Mouse (Mus musculus): ENCODE results near the gene Stx4a.
A peak's percentile ranks its signal among the peaks of the same experiment; 100 is the strongest.
"Not testable (repeated sequence)": the region's sequence is repeated elsewhere in the genome, so short reads cannot be mapped to it uniquely, and the experiment has no call there.

The Stx4a gene

DNA sequence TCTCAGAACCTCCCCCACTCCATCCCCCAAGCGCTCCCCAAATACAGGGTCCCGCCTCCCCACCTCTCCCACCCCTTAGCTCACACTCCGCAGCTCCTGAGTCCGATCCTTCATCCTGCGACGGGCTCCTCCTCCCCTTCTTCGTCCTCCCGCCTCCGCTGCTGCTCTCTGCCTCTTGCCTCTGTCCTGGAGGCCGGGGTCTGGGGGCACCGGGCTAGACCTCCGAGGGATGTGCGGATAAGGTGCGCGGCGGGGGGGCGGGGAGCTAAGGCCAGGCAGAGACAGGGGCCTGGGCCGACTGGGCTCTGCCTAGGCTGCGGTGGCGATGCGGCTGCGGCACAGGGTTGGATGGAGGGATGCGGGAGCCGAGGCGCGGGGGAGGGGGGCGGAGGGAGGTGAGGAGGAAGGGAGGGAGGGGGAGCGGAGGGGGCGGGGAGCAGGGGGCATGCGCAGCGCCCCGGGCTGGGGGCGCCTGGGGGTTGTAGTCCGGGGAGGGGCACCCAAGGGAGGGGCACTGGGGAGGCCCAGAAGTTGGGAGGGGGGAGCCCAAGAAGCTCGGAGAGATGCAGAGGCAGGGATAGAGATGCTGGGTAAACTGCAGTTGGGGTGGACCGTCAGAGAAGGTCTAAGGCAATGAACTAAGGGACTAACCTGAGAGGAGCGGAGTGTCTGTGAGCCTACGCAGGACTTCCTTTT, at the start of gene Stx4a, which contains the start of gene Stx1b:
TSS of gene Stx4a (plus strand) at position 119 of the 696 bp plus-strand sequence.
TSS of gene Stx1b (minus strand) at position 374 of the 696 bp plus-strand sequence.
- no peak for DNase-seq (ENCODE audit: low read depth, low spot score)

DNA sequence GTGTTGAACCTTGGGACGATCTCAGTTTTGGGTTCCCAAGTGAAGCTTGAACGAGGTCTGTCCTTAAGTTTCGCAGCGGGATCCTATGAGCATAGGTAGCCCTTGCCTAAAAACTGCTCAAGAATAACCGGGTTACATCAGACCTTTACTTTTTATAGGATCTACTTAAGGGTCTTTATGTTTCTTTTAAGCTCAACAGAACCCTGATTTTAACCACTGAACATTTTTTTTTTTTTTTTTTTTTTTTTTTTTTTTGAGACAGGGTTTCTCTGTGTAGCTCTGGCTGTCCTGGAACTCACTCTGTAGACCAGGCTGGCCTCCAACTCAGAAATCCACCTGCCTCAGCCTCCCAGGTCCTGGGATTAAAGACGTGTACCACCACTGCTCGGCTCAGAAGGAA, 48.3 kb upstream of the Stx4a start:
- DNase-seq (ENCODE audit: low read depth, low spot score): not testable (repeated sequence)

DNA sequence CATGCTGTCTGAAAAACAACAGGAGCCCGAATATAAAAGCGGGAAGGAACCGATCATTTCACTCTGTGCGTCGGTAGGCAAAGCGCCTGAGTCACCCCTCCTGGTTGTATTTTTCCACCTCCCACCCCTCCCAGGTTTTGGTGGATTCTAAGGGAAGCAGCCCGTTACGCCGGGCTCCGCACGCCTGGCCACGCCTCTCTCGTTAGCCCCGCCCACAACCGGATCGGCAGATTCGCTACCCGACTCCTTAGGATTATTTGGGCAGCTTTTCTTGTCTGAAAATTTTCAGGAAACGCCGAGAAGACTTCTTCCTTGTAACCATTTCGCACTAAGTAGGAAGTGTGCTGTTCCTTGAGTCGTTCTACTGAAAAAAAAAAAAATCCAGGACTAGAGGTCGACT, 47.7 kb upstream of the Stx4a start, which contains the start of gene Setd1a:
TSS of gene Setd1a (plus strand) at position 245 of the 400 bp plus-strand sequence.
- DNase-seq (ENCODE audit: low read depth, low spot score): peak; percentile 74

DNA sequence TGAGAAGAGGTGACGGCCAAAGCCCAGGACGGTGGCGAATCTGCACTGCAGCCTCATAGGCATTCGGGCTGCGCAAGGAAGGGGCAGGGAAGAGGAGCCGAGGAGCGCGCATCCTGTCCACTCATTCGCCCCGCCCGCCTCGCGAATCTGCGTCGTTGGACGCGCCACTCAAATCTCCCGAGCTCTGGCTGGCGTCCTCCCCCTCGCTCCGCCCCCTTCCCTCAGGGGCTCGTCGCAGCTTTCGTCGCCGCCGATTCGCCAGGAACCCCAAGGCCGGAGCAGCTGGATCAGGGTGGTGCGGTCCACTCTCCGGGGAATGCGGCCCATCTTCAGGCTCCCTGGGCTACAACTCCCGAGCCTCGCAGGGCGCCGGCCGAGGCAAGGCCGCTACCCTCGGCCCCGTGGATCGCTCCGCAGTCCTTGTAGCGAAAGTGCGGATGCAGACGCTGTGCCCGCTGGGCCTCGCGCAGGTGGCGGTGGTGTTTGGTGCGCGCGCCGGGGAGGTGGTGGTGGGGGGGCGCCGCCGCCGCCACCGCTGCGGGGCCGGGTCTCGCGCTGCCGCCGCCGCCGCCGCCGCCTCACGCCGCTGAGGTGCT, 47.1 kb upstream of the Stx4a start:
- DNase-seq (ENCODE audit: low read depth, low spot score): peak; percentile 95

DNA sequence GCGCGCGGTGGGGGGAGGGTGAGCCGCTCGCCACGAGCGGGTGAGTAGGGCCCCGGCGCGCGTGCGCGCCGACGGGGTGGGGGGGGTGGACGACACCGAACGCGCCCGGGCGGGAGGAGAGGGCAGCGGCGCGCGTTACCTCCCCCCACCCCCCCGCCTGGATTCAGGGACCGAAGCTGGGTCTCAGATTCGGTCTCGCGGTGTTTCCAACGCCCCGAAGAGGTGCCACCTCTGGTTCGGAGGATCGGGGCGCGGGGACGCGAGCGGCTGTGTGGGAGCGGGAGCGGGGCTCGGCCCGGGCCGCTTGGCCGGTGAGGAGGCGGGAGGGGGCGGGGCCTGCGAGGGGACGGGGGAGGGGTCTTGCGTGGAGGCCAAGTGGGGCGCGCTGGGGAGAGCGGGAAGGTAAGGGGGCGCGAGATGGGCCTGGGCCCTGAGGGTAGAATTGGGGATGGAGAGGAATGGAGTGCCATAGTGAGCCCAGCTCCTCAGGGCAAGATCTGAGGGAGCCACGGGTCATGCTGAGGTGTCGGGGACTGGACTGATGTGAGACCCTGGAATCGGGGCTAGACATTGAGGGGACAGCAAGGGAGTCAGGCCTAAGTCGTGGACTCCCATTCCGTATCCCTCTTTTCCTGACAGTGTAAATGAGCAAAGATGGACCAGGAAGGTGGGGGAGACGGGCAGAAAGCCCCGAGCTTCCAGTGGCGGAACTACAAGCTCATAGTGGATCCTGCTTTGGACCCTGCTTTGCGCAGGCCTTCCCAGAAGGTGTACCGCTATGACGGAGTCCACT, 46.4 kb upstream of the Stx4a start:
- no peak for DNase-seq (ENCODE audit: low read depth, low spot score)

DNA sequence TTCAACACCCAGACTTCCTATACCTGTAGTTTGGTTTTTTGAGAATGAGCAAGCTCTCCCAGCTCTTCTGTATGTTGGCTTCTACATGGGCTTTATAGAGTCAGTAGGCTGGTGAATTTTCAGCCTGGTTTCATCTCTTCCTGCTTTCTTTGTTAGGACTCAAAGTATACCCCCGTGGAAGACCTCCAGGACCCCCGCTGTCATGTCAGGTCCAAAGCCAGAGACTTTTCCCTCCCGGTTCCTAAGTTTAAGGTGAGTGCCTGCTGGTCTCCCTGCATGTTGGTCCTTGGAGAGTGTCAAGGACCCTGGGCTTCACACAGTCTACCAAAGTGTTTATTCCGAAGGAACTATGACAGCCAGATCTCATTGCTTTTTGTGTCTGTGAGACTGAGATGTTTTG, 45.7 kb upstream of the Stx4a start:
- DNase-seq (ENCODE audit: low read depth, low spot score): no peak

DNA sequence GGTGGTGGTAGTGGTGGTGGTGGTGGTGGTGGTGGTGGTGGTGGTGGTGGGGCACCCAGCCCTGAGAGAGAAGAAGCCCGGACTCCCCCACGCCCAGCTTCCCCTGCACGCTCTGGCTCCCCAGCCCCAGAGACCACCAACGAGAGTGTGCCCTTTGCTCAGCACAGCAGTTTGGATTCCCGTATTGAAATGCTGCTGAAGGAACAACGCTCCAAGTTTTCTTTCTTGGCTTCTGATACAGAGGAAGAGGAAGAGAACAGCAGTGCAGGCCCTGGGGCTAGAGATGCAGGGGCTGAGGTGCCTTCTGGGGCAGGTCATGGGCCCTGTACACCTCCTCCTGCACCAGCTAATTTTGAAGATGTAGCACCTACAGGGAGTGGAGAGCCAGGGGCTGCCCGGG, 38.8 kb upstream of the Stx4a start, which contains the start of gene Gm49388:
TSS of gene Gm49388 (plus strand) at position 301 of the 400 bp plus-strand sequence.
- no peak for DNase-seq (ENCODE audit: low read depth, low spot score)

DNA sequence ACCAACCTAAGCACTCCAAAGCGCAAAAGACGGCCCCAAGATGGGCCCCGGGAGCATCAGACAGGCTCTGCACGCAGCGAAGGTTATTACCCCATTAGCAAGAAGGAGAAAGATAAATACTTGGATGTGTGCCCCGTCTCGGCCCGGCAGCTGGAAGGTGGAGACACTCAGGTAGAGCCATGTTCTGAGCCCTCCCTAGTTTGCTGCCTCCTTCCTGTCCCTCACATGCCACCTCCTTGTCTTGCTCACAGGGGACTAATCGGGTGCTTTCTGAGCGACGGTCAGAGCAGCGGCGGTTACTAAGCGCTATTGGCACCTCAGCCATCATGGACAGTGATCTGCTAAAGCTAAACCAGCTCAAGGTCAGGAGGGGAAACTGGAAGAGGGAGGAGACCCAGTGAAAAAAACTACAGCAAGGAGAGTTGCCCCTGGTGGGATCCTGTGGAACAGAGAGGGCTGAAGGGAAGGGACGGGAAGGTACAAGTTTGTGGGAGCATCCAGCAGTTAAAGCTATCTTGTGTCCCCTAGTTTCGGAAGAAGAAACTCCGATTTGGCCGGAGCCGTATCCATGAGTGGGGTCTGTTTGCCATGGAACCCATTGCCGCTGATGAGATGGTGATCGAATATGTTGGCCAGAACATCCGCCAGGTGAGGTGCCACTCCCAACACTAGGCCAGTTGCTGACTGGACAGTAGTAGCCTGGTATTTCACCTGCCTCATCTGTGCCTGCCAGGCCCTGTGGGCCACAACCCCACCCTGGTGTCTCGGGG, 26.8 kb upstream of the Stx4a start:
- no peak for DNase-seq (ENCODE audit: low read depth, low spot score)

DNA sequence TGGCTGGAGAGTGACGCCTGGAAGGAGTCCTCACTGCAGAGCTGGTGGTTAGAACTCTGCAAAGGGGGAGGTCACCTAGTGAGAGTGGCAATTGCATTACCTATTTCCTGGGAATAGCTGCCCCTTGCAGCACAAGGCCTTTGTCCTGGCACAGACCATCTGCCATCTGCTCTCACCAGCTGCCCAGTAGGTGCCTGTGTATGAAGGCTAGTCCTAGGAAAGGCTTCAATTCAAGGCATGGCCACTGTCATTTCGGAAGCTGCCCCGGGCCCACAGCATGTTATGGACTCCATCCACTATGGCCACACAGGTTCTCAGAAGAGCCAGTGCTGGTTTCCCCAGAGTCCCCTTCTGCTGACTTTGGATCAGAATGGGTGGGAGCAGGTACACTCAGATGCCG, 25.5 kb upstream of the Stx4a start:
- DNase-seq (ENCODE audit: low read depth, low spot score): no peak

DNA sequence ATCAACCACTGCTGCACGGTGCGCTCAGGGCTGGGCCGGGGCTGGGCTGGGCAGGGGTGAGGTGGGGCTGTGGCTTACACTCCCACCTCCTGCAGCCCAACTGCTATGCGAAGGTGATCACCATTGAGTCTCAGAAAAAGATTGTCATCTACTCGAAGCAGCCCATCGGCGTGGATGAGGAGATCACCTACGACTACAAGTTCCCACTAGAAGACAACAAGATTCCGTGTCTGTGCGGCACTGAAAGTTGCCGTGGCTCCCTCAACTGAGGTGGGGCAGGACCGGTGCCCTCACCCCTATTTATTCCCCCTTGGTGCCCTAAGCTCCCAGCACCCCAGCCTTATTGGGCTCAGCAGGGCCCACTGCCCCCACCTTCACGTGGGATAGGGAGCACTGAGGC, 24.9 kb upstream of the Stx4a start:
- no peak for DNase-seq (ENCODE audit: low read depth, low spot score)

DNA sequence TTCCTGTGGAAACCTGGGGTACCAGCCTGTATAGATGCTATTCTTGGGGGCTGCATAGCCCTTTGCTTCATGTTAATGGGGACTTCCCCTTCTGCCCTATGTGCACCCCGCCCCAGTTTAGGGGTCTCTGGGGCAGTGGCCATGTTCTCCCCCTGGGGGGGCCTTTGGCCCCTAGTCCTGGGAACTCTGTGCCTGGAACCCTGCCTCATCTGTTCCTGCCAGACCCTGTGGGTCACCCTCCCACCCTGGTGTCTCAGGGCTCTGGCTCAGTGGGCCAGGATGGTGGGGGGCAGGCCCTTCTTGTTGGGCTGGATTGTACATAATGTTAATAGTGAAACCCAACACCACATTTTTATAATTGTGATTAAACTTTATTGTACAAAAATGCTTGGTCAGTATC, 24.4 kb upstream of the Stx4a start:
- DNase-seq (ENCODE audit: low read depth, low spot score): no peak

DNA sequence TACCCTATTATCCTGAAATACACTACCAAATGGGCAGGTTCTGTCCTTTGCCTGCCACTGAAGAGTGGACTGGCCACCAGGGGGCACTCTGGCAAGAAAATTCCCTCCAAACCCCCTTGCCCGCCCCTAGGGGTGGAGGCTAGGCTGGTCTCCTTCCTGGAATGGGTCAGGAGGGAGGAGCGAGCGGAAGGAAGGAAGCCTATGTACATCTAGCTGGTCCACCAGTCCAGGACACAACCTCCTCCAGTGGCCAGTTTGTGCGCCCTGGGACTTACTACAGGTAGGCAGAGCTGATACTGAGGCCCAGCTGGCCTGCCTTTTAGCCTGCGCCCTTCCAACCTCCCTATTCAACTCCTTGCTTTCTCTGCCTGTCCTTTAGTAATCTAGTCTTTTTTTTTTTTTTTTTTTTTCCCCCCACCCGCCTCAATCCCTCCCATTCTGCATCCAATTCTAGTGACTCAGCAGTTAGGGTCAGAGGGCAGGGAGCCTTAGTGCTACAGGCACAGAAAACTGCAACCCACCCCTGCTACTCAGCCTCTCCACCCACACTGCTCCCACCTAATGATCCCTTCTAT, 23.6 kb upstream of the Stx4a start, which contains the start of gene Hsd3b7:
TSS of gene Hsd3b7 (plus strand) at position 170 of the 575 bp plus-strand sequence.
- peak; percentile 49 for DNase-seq (ENCODE audit: low read depth, low spot score)

DNA sequence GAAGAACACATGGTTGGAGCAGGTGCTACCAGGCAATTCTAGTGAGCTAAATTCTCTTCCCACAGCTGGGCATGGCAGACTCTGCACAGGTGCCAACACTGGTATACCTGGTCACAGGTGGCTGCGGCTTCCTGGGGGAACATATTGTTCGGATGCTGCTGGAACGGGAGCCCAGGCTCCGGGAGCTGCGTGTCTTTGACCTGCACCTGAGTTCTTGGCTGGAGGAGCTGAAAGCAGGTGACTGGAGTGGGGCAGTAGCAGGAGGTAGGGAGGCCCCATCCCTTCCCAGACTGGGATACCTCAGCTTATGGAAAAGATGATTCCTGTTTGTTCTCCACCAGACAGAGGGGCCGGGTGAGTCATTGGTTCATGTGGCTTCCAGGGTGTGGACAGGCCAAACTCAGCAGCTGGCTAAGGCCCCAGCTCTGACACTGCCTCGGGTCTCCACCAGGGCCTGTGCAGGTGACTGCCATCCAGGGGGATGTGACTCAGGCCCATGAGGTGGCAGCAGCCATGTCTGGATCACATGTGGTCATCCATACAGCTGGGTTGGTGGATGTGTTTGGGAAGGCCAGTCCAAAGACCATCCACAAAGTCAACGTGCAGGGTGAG, 23.0 kb upstream of the Stx4a start:
- no peak for DNase-seq (ENCODE audit: low read depth, low spot score)

DNA sequence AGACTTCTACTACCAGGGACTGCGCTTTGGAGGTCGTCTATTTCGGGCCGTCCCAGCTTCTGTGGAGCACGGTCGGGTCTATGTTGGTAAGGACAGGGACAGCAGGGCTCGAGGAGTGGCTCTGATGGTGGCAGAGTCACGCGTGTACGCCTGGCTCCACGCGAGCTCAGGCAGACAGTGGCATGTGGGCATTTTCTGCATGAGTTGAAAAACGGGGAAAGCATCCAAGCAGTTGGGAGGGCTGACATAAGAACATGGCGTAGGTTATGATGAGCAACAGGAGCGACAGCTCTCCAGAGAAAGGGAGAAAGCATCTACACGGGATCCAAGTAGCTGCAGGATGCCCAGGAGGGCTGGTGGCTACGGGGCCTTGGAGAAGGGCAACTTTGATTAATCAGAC, 21.8 kb upstream of the Stx4a start:
- DNase-seq (ENCODE audit: low read depth, low spot score): no peak

DNA sequence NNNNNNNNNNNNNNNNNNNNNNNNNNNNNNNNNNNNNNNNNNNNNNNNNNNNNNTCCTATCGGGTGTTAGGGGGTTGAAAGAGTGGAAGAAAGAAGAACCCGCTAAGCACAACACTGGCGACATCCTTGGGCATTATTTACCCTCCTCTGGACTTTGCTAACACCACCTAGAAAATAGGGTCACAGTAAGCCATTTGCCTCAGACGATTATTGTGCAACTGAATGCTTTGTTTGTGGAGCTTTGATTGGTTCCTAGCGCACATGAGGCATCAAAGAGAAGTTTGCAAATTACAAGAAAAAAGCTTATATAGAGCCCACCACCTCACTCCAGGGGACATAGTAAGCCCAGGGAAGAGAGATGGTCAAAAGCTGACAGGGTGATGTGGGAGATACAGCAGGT, 15.3 kb upstream of the Stx4a start:
- DNase-seq (ENCODE audit: low read depth, low spot score): no peak

DNA sequence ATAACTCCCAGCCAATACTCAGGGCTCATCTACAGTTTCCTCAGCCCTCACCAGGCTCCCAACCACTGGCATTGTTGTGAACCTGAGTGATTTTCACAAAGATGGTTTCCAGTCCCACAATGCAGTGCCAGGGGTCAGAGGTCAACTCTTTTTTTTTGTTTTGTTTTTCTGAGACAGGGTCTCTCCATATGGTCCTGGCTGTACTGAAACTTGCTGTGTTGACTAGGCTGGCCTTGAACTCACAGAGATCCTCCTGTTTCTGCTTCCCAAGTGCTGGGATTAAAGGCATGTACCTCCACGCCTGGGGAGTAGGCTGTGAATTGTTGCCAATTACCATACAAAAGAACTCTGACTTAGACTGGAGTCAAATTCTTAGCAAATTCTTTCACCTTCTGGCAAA, 14.2 kb upstream of the Stx4a start:
- no peak for DNase-seq (ENCODE audit: low read depth, low spot score)

DNA sequence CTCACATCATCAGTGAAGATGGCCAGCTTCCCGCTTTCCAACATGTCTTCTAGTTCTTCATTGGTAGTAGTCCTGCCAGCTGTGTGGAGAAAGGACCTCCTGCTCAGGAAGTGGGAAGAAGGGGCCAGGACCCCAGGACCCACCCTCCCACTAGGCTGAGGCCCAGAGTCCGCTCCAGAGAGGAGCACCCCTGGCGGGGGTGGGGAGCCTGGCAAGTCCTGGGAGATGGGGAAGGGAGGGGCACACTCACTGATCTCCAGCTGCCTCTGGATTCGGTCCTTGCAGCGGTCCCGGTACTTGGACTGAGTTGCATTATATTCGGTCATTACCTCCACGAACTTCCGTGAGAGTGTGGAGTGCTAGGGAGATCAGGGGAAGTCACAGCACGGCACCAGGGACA, 13.4 kb upstream of the Stx4a start:
- no peak for DNase-seq (ENCODE audit: low read depth, low spot score)

DNA sequence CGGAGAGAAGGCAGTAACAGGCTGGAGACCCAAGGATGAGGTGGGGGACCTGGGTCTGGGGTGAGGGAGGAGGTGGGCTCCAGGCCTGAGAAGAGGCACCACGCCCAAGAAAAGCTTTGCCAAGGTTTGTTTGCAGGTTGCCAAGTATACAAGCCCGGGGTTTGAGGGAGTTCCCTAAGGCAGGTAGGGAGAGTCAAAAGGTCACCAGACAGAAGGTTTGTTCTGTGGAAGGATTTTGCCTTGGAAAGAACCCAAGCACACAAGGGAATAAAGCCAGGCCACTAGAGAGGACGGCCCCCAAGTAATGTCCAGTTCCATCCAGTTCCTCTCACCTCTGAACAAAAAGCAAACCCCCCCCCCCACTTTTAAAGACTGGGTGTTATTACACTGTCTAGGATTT, 12.9 kb upstream of the Stx4a start:
- no peak for DNase-seq (ENCODE audit: low read depth, low spot score)

DNA sequence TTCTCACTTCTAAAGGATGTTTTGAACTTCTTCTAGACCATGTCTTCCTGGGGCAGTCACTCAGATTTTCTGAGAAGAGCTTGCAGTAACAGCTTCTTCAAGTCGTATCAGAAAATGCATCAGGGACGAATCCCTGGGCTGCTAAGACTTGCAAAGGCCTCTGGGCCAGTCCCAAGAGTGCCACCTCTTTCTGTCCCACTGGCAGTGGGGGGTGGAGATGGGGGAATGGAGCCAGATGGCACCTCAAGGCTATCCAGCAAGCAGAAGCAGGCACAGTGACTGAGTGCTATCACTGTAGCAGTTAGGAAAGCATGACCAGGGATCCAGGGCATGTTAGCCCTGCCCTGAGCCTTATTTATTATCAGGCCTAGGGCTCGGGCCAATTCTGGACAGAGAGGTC, 11.8 kb upstream of the Stx4a start:
- DNase-seq (ENCODE audit: low read depth, low spot score): no peak

DNA sequence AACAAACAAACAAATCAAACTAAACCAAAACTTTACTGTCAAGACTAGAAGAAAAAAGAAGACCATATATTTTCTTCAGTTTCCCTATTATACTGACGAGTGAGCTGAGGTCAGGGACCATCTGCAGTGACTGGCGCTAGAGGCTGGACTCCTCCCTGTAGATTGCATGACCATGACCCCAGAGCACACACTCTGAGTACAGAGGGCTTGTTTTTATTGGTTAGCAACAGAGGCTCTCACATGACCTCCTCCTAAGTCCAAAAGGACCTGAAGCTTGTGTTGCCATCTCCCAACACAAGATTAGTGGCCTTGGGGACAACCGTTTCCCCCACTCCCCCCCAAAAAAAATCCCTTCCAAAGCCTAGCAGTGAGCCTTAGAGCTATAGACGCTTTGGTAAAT, 10.3 kb upstream of the Stx4a start:
- no peak for DNase-seq (ENCODE audit: low read depth, low spot score)

All from c-Kit-negative CD71-positive TER-119-positive erythroid progenitor cells, embryonic 14.5 days (primary cell).